Mouse (Mus musculus) spleen, postnatal 36 days (tissue): ENCODE data around the gene Thoc7.
"Not testable (repeated sequence)": the region's sequence is repeated elsewhere in the genome, so short reads cannot be mapped to it uniquely, and the experiment has no call there.

Experiments used
- DNase-seq, 2 experiments: peaks; one replicate each; pipeline ENCODE4 v3.0.0; 2022; ENCODE audit warnings: low spot score in 2 of 2, mixed read lengths in 1 of 2

Gene Thoc7

GRCm38 (mm10) chr14:13961401-13962112 is at the start of gene Thoc7, which contains the start of gene Atxn7:
TSS of gene Thoc7 (minus strand) at chr14:13961852.
TSS of gene Atxn7 (plus strand) at chr14:13961440.
- DNase-seq, result peak; percentile 42 to 51

DNA sequence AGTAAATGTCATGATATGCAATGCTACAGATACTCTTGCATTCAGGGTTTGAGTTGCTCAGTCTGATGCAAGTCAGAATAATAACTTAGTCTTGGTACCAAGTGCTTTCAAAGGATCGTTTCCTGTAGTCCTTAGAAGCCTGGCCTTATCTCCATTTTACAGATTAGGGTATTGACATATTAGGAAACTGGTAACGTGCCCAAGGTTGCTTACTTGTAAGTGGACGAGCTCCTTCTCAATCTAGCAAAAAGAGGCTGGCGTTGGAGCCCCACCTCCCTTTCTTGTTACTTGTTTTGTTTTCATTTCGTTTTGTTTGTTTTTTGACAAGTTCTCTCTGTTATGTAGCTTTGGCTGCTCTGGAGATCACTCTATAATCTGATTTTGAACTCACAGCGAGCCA is 48.1 kb upstream of the Thoc7 start:
- no peak for DNase-seq

GRCm38 (mm10) chr14:14002771-14003170 is 41.1 kb upstream of the Thoc7 start:
- no peak for DNase-seq

- DNase-seq, result no peak
Measured at GRCm38 (mm10) chr14:13995206-13996097, 33.8 kb upstream of the Thoc7 start.

- no peak for DNase-seq
Measured at GRCm38 (mm10) chr14:13990741-13991140, 29.1 kb upstream of the Thoc7 start.

DNA sequence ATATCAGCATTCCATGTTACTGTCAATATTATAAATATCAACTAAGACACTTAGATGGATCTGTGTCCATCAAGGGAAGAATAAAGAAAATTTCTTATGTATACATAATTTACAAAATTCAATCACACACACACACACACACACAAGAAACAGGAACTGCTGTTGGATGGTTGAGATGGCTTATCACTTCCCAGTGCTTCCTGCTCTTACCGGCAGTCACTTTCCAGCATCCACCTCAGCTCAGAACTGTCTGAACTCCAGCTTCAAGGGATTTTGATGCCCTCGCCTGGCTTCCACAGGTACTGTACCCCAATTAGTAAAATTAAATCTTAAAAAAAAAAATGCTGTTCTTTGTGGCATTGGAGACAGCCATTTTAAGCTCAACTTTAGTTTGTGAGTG is 26.7 kb upstream of the Thoc7 start:
- DNase-seq, result no peak

- DNase-seq, result no peak
Measured at GRCm38 (mm10) chr14:13982174-13982573, 20.5 kb upstream of the Thoc7 start.

- DNase-seq, result peak; percentile 12 to 30
Measured at GRCm38 (mm10) chr14:13981286-13981685, 19.6 kb upstream of the Thoc7 start.

GRCm38 (mm10) chr14:13977498-13977897 is 15.8 kb upstream of the Thoc7 start:
- DNase-seq, result no peak

DNA sequence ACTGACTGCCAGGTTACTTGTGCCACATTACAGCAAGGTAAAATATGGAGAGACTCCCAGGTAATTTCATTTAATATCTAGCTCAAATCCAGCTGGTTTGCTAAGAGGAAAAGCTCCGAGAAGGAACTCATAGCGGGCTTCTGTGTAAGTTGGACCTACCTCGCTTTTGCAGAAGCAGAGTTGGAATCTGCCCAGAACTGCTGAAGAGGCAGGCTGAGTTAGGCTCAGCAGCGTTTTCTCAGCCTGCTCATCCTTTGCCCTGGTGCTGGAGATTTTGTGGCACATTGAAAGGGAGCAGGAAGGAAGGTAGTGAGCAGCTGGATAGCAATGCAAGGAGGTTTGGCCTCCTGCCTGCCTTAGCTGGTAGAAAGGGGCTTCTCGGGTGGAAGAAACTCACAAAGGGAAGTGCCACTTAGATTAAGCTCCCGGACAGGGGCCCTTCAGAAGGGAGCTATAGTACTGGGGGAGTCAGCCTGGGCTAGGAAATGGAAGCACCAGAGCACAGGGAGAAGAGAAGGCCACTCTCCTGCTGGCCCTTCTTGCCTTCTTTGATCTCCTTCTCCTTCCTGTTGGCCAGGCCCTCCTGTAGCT is 10.1 kb upstream of the Thoc7 start:
- DNase-seq, result no peak

DNA sequence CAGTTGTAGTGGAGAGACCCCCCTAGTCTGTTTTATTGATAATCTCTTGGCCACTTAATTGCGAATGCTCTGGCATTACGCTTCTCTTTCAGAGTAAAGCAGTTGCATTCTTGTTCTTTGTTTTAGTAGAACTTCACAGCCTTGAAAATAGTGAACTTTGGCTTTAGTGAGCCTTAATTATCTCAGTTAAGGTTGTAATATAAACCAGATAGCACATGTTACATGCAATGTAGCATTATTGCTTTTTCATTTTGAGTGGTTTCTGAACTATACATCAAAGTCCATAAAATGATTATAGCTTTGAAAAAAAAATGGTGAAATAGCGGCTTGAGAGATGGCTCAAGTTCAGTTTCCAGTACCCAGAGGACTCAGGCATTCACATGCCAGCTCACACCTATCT is 8.9 kb upstream of the Thoc7 start:
- no peak for DNase-seq

- DNase-seq, result no peak
Measured at GRCm38 (mm10) chr14:13968476-13968875, 6.8 kb upstream of the Thoc7 start.

DNA sequence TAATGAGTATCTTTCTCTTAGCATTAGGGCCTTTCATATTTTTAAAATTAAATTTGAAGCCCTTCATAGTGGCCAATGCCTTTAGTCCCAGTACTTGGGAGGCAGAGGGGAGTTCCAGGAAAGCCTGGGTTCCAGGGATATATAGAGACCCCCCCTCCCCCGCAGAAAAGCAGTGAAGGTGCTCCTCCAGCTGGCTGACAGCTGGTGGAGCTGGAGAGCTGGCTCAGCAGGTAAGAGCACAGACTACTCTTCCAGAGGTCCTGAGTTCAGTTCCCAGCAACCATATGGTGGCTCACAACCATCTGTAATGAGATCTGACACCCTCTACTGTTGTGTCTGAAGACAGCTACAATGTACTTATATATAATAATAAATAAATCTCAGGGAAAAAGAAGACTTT is 6.0 kb upstream of the Thoc7 start:
- no peak for DNase-seq

DNA sequence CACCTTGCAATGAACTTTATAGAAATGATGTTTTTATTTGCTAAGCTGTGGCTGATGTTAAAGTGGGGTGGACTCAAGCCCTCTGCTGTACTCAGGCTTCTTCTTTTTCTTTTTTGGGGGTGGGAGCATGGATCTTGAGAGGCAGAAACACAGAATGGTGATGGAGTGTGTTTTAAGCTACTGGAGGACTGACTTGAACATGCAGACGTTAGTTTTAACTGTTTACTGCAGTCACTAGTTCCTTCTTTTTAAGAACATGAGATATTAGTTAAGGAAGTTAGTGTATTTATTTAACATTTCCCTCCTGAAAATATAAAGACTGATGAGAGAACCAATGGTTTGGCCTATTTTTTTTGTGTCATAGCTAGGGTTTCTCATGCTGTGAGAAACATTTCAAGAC is 1.9 kb upstream of the Thoc7 start:
- DNase-seq, result no peak

DNA sequence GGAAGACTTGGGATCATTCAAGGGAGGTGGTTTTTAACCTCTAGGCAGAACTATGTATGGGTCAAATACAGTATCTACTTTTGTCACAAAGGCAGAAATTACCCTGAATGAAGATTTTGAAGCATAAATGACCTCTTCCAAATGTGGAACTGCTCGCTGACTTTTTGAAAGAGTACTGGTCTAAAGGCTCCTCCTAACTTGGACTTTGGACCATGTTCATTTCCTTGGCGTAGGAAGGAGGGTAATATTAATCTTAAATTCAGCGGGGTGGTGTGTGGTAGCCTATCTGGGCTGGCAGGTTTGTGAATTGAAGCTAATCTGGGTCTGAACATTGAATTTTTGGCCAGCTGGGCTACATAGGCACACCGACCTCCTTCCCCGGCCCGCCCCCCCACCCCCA is 824 bp upstream of the Thoc7 start:
- no peak for DNase-seq

- peak; percentile 50 to 53 for DNase-seq
Measured at GRCm38 (mm10) chr14:13960482-13961325, 948 bp downstream of the Thoc7 start.

GRCm38 (mm10) chr14:13960079-13960478 is 1.6 kb downstream of the Thoc7 start:
- peak; percentile 32 to 48 for DNase-seq

DNA sequence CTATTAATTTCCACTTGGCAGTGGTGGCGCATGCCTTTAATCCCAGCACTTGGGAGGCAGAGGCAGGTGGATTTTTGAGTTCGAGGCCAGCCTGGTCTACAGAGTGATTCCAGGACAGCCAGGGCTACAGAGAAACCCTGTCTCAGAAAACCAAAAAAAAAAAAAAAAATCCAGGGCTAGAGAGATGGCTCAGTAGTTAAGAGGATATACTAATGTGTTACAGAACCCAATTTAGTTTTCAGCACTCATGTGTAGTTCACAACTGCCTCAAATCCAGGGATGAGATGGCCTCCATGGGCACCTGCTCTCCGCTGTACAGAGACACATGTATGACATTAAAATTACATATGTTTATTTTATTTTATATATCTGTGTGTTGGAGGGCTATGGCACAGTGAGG is 9.5 kb downstream of the Thoc7 start:
- DNase-seq, result not testable (repeated sequence)

DNA sequence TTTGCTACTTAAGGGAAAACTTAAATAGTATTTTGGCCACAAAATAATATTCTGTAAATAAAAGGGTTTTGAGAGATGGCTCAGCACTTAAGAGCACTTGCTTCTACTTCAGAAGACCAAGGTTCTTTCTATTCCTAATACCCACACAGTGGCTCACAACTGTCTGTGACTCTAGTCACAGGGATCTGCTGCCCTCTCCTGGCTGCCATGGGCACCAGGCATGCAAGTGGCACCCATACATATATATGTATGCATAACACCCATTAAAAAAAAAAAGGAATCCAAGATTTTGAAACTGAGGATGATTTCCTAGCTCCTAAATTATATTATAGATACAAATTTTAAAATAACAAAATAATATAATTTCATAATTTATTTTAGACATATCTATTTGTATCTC is 11.3 kb downstream of the Thoc7 start:
- peak; percentile 34 to 40 for DNase-seq

- DNase-seq, result no peak
Measured at GRCm38 (mm10) chr14:13948345-13948744, 13.3 kb downstream of the Thoc7 start.

- DNase-seq, result no peak
Measured at GRCm38 (mm10) chr14:13944686-13945085, 17.0 kb downstream of the Thoc7 start.

DNA sequence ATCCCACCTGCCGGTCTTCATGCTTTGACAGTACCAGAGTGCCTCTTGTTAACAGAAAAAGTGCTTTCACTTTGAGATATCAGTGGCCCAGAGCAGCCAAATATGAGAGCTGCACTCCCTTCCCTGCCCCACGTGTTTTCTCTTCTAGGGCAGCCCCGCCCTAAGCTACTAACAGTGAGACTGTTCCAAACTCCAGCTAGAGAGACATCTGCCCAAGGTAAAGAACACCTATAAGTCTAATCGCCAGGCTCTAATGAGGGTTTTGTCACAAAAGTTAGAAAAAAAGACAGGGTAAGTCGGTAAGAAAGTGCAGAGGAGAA is 27.6 kb downstream of the Thoc7 start:
- no peak for DNase-seq
